Mouse (Mus musculus) neural tube, embryonic 11.5 days (tissue): Measurements from ENCODE around the gene Kcnmb2. TPM values are rescaled to one million over a fixed set of nuclear protein-coding genes. Genes with fewer than 3 reads are reported as not detected.

ENCODE experiments used
- ATAC-seq: fragments of 200-750 bp; cut with Nextera tagmentation; 2 replicates; pipeline ENCODE4 v1.8.0; 2017; ENCODE audit warnings: moderate number of reproducible peaks, mild to moderate bottlenecking, moderate TSS enrichment, moderate library complexity; ENCODE audit not compliant: insufficient read depth, low FRiP score, low TSS enrichment
- DNase-seq: peaks from one replicate; pipeline ENCODE4 v3.0.0-alpha.2; 2015; ENCODE audit warnings: low spot score
- H3K27ac ChIP-seq: fragments of 300-500 bp; sonication (generic); 2 replicates; pipeline ENCODE4 v1.5.1; 2014; ENCODE audit warnings: low read depth, mild to moderate bottlenecking, low read length
- H3K27me3 ChIP-seq: fragments of 300-500 bp; sonication (generic); 2 replicates; pipeline ENCODE4 v1.6.1; 2014; ENCODE audit warnings: mild to moderate bottlenecking, low read length, mixed read lengths; ENCODE audit not compliant: control insufficient read depth, insufficient read depth
- H3K36me3 ChIP-seq: fragments of 300-500 bp; sonication (generic); 2 replicates; pipeline ENCODE4 v1.6.1; 2014; ENCODE audit warnings: mild to moderate bottlenecking, low read length, moderate library complexity, mixed read lengths; ENCODE audit not compliant: control insufficient read depth, insufficient read depth
- H3K4me1 ChIP-seq: fragments of 300-500 bp; sonication (generic); 2 replicates; pipeline ENCODE4 v1.6.1; 2014; ENCODE audit warnings: low read length, mixed read lengths; ENCODE audit not compliant: control insufficient read depth, insufficient read depth
- H3K4me2 ChIP-seq: fragments of 300-500 bp; sonication (generic); 2 replicates; pipeline ENCODE4 v1.6.1; 2014; ENCODE audit warnings: low read depth, mild to moderate bottlenecking, moderate library complexity
- H3K4me3 ChIP-seq: fragments of 300-500 bp; sonication (generic); 2 replicates; pipeline ENCODE4 v1.5.1; 2014; ENCODE audit warnings: low read depth, low read length
- H3K9ac ChIP-seq: fragments of 300-500 bp; sonication (generic); 2 replicates; pipeline ENCODE4 v1.6.1; 2014; ENCODE audit warnings: mild to moderate bottlenecking, low read length
- H3K9me3 ChIP-seq: fragments of 300-500 bp; sonication (generic); 2 replicates; pipeline ENCODE4 v1.6.1; 2016; ENCODE audit warnings: low read length; ENCODE audit not compliant: control insufficient read depth
- WGBS: fragments of 180-500 bp; shearing (Covaris S2); extraction: QIAGEN DNeasy Blood & Tissue Kit; methylation state at CpG from one replicate; pipeline ENCODE4 v1.1.7; 2014; 5-methylcytosine and 5-hydroxymethylcytosine counted together
- polyA plus RNA-seq: library from polyadenylated mRNA; unstranded; fragments of >200 nt; fragmentation: Nextera tagmentation; extraction: Ambion mirVana; gene quantifications from 2 replicates; pipeline ENCODE4 v1.2.1, GENCODE M21; 2014

Kcnmb2 gene
- polyA plus RNA-seq, 1 experiment from 2014 or later = 14.5 TPM

DNA sequence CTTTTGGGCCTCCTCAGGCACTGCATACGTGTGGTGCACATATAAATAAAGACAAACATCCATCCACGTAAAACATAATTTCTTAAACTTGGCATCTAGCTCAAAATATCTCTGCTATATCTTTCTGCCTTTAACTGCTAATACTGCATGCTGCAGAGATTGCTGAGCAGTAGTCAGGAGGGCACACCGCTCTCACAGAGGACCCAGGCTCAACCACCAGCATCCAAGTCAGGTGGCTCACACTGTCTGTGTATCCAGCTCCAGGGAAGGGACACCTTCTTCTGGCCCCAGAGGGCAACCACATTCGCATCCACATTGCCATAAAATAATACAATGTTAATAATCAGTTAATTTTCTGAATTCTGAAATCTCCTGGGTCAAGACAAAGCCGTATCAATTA lies 241.9 kb downstream of the Kcnmb2 start:
- 86% methylated on average over 5 of the region's 5 CpGs for WGBS
- Histone ChIP-seq H3K4me1 (no peaks in the 10 kb centered on the region), H3K9ac (no peak overlapping the region), H3K36me3 (no peaks in the 10 kb centered on the region), H3K4me3 (no peak overlapping the region), H3K27me3 (no peaks in the 10 kb centered on the region), H3K9me3 (no peaks in the 10 kb centered on the region), H3K27ac (no peak overlapping the region), H3K4me2 (no peak overlapping the region)
- DNase-seq (no peak), ATAC-seq (no peak)

DNA sequence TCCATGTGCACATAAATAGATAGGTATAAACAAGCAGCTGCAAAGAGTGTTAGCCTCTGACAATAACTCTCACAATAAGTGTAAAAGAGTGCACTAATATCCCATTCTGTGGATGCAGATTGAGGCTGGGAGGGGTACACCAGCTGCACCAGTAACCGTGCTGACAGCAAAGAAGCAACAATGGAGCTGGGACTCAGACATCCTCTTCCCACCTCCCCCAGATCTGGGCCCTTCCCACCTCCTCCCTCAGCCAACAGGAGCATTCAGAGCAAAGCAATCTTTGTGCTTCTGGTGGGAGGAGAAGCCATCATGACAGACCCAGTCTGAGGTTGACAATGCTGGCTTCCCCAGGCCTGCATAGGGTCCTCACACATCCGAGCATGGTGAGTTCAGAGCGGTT lies 242.3 kb downstream of the Kcnmb2 start:
- WGBS = 61% methylated on average over 3 of the region's 3 CpGs
- no peak for ATAC-seq
- no peaks in the 10 kb centered on the region for H3K36me3 ChIP-seq
- no peak overlapping the region for H3K9ac ChIP-seq
- no peak overlapping the region for H3K4me2 ChIP-seq
- H3K9me3 ChIP-seq = no peaks in the 10 kb centered on the region
- no peak overlapping the region for H3K27ac ChIP-seq
- H3K4me1 ChIP-seq = no peaks in the 10 kb centered on the region
- DNase-seq = no peak
- H3K4me3 ChIP-seq = no peak overlapping the region
- no peaks in the 10 kb centered on the region for H3K27me3 ChIP-seq

DNA sequence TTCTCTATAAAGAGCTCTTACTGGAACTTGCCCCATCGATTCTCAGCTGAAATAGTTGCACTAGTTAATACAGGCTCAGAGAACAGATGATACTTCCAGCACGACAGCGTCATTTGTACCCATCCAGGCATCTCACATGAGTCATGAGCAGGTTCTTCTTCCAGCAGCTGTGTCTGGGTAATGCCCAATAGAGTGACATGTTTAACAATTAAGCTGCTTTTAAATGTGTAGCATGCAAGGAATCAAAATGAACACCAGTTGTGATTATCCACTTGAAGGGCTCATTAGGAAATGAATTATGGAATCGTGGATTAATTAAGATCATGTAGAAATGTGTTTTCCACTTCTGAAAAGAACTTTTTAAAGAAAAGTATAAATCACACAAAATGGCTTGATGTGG lies 245.4 kb downstream of the Kcnmb2 start:
- DNase-seq = no peak
- Histone ChIP-seq H3K36me3 (no peaks in the 10 kb centered on the region), H3K4me2 (no peak overlapping the region), H3K27ac (no peak overlapping the region), H3K4me1 (no peaks in the 10 kb centered on the region), H3K9ac (no peak overlapping the region), H3K4me3 (no peak overlapping the region), H3K9me3 (no peaks in the 10 kb centered on the region), H3K27me3 (no peaks in the 10 kb centered on the region)
- WGBS = 88% methylated on average over 4 of the region's 4 CpGs
- ATAC-seq = no peak

DNA sequence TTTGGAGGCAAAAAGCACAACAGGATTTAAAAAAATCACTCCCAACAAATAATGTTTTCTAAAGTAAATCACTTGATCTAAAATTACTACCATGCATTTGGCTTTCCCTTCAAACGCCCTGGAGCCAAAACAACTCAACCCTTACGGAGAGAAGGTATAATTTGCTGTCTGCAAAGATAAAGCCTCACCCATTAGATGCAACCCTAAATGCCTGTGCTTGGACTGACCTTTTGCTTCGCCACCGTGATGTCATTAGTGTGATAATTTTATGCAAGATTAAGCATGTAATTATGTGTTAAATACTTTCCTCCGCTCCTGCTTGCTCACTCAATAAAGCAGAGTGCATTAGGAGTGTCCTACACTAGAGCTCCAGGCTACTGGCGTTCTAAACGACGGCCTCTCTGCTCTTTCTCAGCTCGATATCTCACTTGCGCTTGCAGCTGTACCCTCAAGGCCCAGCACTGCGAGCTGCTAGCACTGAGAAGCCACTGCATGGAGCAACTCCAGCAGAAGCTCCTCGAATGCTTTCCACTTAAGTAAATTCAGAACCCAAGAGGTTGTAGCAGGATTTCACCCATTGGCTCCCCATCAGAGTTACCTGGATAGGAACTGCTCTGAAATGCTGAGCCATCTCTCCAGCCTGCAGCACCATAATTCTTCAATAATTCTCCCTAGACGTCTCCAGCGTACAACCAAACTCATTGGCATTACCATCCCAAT lies 247.7 kb downstream of the Kcnmb2 start:
- Histone ChIP-seq H3K4me3 (no peak overlapping the region), H3K4me2 (no peak overlapping the region), H3K9me3 (no peaks in the 10 kb centered on the region), H3K9ac (no peak overlapping the region), H3K27me3 (no peaks in the 10 kb centered on the region), H3K4me1 (no peaks in the 10 kb centered on the region), H3K27ac (no peak overlapping the region), H3K36me3 (no peaks in the 10 kb centered on the region)
- ATAC-seq (no peak), DNase-seq (no peak)
- WGBS = 70% methylated on average over 14 of the region's 14 CpGs

DNA sequence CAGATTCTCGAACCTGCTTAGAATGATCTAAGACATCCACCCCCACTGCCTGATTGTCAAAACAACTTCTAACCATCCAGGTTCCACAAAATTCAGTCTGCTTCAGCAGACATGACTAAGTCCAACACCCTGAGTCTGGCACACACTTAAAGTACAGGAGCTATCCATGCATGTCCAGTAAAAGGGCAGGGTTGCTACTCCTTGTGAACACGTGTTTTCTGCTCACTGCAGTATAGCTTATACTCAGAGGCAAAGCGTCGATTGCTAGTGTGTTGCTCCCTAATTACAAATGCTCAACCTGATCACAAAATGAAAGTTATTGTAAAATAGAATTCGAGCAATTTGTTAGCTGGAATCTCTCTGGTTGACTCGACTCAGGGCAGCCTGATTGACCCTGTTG lies 278.2 kb downstream of the Kcnmb2 start:
- no peak overlapping the region for H3K4me2 ChIP-seq
- H3K27me3 ChIP-seq = no peaks in the 10 kb centered on the region
- no peak overlapping the region for H3K9ac ChIP-seq
- WGBS = 67% methylated on average over 6 of the region's 6 CpGs
- no peak for DNase-seq
- no peaks in the 10 kb centered on the region for H3K4me1 ChIP-seq
- no peak overlapping the region for H3K27ac ChIP-seq
- H3K9me3 ChIP-seq = no peaks in the 10 kb centered on the region
- no peak for ATAC-seq
- H3K4me3 ChIP-seq = no peak overlapping the region
- no peaks in the 10 kb centered on the region for H3K36me3 ChIP-seq

DNA sequence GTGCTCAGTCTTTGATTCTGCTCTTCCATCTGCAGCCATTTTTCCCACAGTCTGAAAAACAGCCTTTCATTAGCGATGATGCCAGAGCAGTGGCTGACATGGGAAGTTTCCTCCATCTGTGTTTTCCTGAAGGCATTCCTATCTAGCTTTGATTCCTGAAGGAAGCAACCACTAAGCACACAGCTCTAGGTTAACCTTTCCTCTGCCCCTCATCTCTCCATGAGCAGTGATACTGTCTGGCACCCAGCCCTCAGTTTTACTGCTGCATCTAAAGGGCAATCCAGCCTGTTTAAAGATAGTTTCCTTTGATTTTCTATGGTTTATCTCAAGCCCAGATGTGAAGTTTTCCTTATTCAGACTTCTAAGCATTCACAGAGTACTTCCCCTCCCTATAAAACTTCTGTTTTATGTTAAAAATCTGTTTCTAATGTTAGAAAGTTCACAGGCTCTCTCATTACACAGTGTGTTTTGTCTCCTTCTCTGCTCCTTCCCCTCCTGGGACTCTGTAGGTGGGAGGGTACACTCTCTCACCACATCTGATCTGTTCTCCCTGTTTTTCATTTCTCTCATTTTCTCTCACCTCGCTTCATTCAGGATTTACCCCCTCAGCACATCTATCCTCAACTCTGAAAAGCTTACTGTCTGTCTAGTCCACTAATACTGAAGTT lies 283.7 kb downstream of the Kcnmb2 start:
- no peak overlapping the region for H3K9ac ChIP-seq
- 74% methylated on average over 2 of the region's 2 CpGs for WGBS
- ATAC-seq (no peak), DNase-seq (no peak)
- H3K4me2 ChIP-seq = no peak overlapping the region
- H3K9me3 ChIP-seq = no peaks in the 10 kb centered on the region
- no peaks in the 10 kb centered on the region for H3K36me3 ChIP-seq
- H3K4me3 ChIP-seq = no peak overlapping the region
- H3K4me1 ChIP-seq = no peaks in the 10 kb centered on the region
- no peak overlapping the region for H3K27ac ChIP-seq
- H3K27me3 ChIP-seq = no peaks in the 10 kb centered on the region

DNA sequence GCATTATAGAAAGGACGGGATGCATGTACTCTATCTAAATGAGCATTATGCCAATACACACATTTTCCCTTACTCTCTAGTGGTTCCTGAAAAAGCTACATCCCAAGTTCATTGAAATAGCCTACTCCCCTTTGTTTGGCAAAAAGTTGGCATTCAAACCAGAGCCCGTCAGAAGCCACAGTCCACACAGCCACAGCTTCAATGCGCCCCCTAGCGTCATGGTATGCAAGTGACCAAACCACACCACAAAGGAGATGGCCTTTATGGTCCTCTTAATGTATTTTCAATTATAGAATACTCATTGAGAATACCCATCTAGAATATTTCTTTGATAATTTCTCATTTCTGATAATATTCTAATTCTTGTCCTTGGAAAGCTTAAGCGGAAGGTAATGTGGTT lies 286.2 kb downstream of the Kcnmb2 start:
- DNase-seq (peak; percentile 61), ATAC-seq (peak; percentile 68; the same call in 1 of the 2 replicates)
- WGBS = 29% methylated on average over 5 of the region's 5 CpGs
- no peaks in the 10 kb centered on the region for H3K9me3 ChIP-seq
- no peak overlapping the region for H3K27ac ChIP-seq
- H3K4me1 ChIP-seq = no peaks in the 10 kb centered on the region
- no peak overlapping the region for H3K9ac ChIP-seq
- H3K27me3 ChIP-seq = no peaks in the 10 kb centered on the region
- H3K4me2 ChIP-seq = no peak overlapping the region
- no peaks in the 10 kb centered on the region for H3K36me3 ChIP-seq
- H3K4me3 ChIP-seq = no peak overlapping the region

DNA sequence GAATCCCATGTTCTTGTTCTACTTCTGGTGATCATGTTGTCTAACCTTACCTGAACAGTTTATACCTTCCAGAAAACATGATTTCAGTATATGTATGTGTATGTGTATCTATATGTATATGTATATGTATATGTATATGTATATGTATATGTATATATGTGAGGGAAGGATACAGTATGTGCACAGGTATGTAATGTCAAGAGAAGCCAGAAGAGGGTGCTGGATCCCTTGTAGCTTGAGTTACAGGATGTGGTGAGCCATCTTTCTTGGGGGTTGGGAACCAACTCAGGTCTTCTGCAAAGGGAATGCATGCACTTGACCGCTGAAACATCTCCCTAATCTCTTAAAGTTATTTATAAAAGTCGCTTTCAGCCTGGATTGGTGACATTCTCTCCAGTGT lies 286.6 kb downstream of the Kcnmb2 start:
- DNase-seq = no peak
- H3K27ac ChIP-seq = no peak overlapping the region
- H3K36me3 ChIP-seq = no peaks in the 10 kb centered on the region
- no peak for ATAC-seq
- H3K4me2 ChIP-seq = no peak overlapping the region
- no peak overlapping the region for H3K4me3 ChIP-seq
- no peaks in the 10 kb centered on the region for H3K4me1 ChIP-seq
- no peaks in the 10 kb centered on the region for H3K27me3 ChIP-seq
- WGBS = 92% methylated on average over 2 of the region's 2 CpGs
- no peak overlapping the region for H3K9ac ChIP-seq
- H3K9me3 ChIP-seq = no peaks in the 10 kb centered on the region

DNA sequence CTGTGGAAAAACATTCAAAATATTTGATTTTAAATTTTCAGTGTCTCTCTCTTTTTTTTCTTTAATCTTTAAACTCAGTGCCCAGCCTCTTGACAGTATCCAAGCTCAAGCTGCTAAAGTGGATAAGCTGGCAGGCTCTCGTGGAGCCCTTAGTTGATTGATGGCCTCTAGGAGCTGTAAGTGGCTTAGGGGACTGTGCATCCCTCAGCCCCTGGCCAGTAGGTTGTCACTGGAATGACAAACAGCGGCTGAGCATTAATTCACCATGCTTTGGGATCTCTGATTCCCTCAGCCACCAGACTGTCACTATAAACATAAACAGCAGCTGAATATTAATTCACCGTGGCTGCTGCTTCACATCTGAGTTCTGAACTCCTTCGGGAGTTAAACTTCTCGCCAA lies 287.6 kb downstream of the Kcnmb2 start:
- no peak overlapping the region for H3K9ac ChIP-seq
- ATAC-seq (0 out of 2 replicates have a peak, but pooled peaks have one; percentile 31), DNase-seq (no peak)
- no peaks in the 10 kb centered on the region for H3K27me3 ChIP-seq
- H3K9me3 ChIP-seq = no peaks in the 10 kb centered on the region
- H3K36me3 ChIP-seq = no peaks in the 10 kb centered on the region
- 58% methylated on average over 5 of the region's 5 CpGs for WGBS
- H3K27ac ChIP-seq = no peak overlapping the region
- no peaks in the 10 kb centered on the region for H3K4me1 ChIP-seq
- no peak overlapping the region for H3K4me3 ChIP-seq
- no peak overlapping the region for H3K4me2 ChIP-seq
